Mouse (Mus musculus) inflammation-experienced regulatory T-cells, adult 6 months (primary cell): ENCODE results near the gene Tmem59. TPM values are rescaled to one million over a fixed set of nuclear protein-coding genes. Genes with fewer than 3 reads are reported as not detected.

Source experiments
- ATAC-seq: one replicate; pipeline ENCODE4 v1.8.0; 2017
- polyA plus RNA-seq, 3 experiments: library from polyadenylated mRNA; unstranded; fragments of 100-300 nt; shearing (Covaris generic); gene quantifications; one replicate each; pipeline ENCODE4 v1.2.1; 2017

The Tmem59 gene
- polyA plus RNA-seq, 3 experiments from 2014 or later = 391 to 444 (median 391) TPM

DNA sequence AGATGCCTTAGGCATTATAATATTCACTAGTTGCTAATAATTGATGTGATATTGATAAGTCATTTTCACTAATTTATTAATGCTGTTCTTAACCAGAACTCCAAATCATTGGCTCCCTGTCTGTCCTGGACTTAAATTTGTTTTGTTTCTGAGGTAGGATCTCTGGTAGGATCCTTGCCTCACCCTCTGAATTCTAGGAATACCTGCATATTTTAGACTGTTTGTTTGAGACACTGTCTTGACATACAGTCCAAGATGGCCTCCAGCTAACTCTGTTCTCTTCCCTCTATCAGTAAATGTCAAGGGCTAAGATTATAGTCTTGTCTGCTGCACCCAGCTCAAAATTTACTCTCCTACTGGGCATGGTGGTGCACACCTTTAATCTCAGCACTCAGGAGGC is 2.5 kb downstream of the Tmem59 start:
- no peak for ATAC-seq

DNA sequence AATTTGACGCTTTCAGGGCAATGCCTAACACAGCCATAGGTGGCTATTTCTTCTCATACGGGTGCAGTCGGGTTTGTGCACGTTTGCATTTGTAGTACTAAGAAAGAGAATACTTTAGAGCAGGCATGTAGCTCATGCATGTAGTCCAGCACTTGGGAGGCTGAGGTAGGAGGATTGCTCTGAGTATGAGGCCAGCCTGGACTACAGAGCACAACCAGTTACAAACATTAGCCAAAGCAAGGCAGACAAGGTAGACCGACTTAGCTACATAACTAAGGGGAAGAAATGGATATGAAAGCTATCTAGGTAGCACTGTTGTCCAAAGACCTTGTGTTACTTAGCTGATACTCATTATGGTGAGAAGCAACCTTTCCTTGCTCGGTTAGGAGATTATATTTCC is 3.7 kb downstream of the Tmem59 start:
- ATAC-seq = no peak

DNA sequence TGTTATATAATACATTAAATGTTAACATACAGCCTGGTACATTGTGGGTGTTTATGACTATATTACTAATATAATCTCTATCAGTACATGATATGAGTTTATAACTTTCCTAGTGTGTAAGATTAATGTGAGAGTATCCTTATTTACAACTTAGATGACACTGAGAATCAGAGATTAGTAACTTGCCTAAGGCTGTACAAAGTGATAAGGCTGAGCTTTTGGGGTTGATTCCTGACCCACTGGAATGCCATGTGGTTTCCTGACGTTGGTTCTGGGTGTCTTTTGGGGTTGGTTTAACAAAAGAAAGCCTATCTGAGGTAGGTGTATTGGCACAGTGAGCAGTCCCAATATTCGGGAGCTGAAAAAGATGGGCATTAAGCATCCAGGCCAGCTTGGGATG is 4.6 kb downstream of the Tmem59 start:
- ATAC-seq = no peak

DNA sequence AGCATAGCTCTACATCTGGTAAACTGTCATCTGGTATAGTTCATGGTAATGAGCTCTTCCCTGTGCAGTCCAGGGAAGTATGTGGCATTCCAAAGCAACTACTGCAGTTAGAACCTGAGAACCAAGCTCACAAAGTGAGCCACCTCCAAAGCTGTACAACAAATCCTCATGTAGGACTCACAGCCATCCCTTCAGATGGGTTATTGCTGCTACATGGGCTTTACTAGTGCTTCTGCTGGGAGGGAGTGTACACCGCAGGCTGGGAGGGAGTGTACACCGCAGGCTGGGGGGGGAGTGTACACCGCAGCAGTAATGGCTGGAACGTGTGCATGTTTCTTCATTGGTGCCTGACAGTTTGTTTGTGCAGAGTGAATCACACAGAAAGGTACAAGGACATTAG is 5.0 kb downstream of the Tmem59 start:
- no peak for ATAC-seq

DNA sequence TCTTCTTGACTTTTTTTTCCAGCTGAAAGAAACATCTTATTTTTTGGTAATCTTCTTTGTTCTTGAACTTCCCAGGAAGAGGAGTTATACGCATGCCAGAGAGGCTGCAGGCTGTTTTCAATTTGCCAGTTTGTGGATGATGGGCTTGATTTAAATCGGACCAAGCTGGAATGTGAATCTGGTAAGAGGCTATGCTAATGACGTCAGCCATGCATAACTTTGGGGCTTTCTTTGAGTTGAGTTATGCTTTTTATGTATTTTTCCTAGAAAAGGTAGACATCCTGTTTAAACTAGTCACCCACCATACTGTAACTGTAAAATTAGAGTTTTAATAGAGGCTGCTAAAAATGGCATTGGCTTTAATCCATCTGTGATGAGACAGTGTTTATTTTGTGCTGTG is 7.5 kb downstream of the Tmem59 start:
- no peak for ATAC-seq

DNA sequence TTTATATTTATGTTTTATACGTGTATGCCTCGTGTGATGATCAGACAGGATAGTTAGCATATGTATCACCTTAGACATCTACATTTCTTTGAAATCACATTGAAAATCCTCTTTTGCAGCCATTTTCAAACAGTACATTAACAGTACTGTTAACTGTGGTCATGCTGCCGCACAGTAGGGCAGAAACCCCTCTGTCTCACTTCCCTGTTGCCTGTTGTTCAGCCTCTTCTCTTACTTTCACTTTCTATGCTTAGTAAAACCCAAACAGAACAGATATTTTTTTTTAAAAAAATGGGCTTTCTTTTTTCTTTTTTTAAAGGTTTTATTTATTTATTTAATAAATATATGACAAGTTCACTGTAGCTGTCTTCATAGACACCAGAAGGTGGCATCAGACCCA is 15.6 kb downstream of the Tmem59 start:
- no peak for ATAC-seq

DNA sequence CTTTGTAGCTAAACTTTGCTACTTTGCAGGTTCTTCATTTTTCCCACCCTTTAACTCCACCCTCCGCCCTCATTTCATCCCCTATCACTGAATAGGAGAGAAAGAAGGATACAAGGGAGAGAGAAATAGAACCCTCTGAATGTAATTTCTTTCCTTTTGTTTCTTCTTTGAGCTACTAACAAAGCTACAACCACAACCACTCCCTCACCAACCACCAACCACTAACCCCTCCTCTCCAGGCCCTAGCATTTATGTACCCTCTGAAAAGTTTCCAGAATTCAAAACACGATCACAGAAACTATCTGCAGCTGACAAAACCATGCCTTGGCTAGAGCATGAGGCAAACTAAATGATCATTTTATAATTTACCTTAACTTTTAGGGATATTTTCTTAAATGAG is 18.3 kb downstream of the Tmem59 start:
- no peak for ATAC-seq

DNA sequence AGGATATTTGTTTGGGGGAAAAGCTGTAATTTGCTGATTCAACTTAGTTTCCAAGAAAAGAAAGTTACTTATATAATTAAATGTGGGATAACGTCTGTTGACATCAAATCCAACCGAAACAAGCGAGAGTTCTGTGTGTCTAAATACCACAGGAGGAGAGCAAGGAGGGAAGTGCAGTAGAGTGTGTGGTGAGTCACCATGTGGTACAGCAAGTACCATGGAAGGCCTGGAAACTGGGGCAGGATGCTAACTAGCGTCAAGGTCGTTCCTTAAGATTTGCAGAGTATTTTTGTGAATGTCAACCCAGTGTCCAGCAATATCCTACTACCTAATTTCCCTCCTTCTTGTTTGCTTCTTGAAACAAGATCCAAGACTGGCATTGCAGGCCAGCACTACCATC is 19.9 kb downstream of the Tmem59 start:
- no peak for ATAC-seq

DNA sequence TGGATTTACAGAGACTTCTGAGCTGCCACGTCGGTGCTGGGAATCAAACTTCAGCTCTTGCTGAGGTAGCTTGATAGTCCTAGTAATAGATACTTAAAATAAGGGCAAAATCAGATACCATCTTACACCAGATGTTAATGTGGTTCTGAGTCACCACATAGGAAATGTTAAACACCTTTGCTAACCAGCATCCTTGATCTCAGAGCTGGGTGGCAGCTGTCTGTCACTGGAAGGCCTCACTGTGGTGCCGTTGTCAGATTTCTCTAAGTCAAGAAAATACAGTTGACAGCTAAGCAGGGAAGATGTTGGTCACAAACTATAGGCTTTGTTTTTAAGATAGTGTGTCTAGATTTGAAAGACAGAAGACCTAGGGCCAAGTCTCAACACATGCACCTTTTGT is 23.6 kb downstream of the Tmem59 start:
- peak; percentile 54 for ATAC-seq

DNA sequence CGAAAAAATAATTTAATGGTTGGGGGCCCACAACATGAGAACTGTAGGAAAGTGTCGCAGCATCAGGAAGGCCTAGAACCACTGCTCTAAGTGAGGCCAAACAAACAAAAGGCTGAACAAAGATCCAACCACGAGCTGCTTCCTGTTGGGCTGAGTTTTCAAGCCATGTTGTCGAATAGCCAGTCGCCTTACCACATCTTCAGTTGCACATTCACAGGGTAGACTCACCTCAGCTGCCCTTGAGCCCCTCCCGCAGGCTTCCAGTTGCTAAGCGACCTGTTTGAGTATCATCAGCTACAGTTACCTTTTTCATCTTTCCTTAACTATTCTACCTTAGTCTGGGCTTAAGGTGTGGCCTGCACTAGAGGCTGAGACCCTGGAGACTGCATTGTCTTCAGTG is 24.8 kb downstream of the Tmem59 start:
- ATAC-seq = no peak

DNA sequence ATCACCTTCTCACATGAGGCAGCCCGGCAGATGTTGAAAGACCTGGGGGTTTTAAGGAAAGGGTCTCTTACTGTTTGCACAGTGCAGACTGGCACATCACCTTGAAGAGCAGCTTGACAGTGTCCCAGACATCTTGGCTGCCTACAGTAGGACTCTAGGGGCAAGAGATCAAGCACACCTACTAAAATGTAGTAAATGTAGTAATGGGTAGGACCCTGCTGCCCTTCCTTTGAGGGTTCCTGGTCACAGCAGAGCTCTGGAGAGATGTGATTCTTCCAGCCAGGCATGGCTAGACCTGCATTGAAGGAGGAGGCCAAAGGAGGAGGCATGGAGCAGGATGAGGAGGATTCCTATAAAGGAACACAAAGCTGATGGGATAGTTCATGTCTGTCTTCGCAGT is 28.8 kb downstream of the Tmem59 start:
- no peak for ATAC-seq

DNA sequence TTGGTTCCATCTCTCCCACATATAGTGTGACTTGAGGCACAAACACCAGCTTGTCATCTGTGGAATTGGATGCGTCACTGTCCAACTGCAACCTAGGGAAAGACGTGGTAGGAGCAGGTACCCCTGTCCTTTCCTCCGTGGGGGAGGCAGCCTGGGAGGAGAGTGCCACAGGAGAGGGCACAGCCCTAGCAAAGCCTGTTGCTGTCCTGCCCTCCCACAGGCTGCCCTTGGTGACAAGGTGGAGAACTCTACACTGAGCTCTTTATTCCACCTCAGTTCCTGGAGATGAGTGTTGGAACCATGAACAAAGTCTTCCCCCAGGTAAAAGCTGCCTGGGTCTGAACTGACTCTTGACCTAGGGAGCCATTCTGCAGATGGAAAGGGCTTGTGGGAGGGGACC is 30.7 kb downstream of the Tmem59 start, which contains the start of gene Ldlrad1:
TSS of gene Ldlrad1 (plus strand) at position 301 of the 400 bp plus-strand sequence.
- no peak for ATAC-seq

DNA sequence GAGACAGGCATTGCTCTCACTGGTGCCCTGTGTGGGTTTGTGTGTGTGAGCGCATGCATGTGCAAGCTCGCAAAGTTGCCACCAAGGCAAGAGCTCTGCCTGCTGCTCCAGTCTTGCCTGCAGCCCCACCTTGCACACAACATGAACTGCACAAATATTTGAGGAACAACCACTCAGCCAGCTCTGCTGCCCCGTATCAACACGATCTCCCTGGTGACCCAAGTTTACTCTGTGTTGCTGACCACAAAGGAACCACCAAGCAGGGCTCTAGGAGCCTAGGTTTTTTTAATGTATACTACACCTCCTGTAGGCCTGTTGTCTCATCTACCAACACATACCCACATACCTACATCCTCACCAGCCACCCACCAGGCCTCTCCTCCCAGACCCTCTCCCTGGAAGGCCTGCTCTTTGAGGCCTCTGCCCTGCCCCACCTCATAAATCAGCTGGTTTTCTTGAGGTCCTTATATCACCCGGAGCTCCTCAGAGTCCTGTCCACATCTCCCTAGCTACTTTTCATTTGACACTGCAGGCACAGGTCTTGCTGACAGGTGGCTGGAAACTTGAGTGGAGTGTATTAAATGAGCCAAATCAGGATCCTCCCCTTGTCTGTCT is 32.4 kb downstream of the Tmem59 start:
- no peak for ATAC-seq

DNA sequence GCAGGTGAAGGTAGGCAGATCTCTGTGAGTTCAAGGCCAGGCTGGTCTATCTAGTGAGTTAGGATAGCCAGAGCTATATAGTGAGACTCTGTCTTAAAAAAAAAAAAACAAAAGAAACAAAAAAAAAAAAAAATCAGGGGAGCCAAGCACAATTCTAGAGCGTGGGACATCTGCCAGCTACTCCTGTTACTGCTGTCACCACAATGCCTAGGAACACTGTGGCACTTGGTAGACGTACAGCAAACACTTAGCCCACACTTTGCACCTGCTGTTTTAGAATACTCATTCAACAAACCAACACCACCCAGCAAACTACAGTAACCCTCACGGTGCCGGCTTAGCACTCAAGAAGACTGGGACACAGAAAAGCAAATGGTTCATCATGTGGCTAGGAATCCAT is 33.3 kb downstream of the Tmem59 start:
- ATAC-seq = no peak

DNA sequence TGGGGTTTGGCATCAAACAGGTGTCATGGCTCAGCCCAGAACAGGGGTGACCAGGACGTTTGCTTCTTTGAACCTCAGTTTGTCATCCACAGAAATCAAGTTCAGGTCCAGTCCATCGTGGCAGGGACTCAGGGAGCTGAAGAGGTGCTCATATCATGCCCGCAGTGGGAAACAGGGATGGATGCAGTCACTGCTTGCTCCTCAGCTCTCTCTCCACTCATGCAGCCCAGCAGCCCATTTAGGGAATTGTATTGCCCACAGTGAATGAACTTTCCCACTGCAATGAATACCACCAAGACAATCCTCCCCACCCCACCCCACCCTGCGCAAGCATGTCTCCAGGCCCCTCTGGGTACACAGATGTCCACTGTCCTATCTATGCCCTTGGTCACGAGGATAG is 33.7 kb downstream of the Tmem59 start:
- no peak for ATAC-seq

DNA sequence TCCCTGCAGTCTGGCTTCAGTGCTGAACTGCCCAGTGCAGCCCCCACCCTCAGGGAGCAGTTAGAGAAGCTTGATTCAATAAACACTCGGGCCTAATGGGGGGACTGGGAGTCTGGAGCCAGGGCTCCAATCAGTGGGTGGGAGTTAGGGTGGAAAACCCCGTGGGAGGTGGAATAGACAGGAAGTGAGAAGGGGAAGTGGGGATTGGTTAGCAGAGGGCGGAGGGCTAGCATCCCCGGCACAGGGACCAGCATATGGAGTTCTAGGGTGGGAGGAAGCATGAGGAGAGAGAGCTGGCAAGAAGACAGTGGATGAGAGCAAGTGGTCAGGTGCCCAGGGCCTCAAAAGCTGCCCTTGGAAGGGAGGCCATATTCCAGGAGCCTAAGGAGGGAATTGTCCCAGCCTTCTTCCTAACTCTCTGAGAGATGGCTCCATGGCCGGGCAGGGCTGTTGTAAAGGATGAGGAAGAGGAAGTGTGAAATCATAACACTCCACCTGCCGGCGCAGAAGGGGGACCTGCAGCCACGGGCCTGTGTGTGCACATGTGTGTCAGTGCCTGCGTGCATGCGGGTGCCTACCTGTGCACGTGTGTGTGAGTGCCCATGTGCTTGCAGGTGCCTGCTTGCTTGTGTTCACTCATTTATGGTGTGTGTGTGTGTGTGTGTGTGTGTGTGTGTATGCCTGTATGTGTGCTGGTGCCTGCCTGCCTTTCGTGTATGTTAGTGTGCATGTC is 35.2 kb downstream of the Tmem59 start:
- no peak for ATAC-seq

DNA sequence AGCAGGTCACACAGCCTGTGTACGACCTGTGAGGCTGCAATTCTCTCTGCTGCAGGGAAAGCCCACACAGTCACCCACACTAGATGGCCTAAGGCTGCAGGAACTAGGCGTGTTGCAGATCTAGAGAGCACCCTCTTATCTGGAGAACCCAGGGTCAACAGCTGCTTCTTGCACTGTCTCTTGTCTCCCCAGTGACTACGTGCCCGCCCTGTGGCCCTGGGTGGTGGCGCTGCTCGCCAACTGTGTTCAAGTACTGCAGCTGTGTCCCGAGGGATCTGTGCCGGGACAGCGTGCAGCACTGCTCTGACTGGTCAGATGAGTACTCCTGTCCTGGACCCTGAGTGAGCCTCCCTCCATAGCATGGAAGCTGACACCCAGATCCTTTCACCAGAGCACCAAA is 39.4 kb downstream of the Tmem59 start:
- no peak for ATAC-seq

DNA sequence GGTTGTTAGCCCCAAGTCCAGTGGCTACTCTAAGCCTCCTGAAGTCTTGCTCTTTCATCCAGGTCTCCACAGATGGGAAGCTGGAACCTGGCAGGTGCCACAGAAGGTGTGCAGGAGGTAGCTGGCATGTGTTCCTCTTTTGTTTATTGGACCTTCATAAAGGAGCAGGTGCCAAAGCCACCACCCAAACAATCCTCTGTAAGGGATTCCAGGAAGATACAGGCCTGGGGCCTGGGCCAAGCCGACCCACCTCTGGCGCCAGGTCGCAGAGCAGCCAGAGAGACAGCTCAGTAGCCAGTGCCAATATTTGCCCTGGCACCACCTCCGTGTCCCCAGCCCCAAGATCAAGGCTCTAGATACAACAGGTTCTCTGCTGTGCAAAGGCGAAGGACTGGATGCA is 43.3 kb downstream of the Tmem59 start:
- no peak for ATAC-seq

DNA sequence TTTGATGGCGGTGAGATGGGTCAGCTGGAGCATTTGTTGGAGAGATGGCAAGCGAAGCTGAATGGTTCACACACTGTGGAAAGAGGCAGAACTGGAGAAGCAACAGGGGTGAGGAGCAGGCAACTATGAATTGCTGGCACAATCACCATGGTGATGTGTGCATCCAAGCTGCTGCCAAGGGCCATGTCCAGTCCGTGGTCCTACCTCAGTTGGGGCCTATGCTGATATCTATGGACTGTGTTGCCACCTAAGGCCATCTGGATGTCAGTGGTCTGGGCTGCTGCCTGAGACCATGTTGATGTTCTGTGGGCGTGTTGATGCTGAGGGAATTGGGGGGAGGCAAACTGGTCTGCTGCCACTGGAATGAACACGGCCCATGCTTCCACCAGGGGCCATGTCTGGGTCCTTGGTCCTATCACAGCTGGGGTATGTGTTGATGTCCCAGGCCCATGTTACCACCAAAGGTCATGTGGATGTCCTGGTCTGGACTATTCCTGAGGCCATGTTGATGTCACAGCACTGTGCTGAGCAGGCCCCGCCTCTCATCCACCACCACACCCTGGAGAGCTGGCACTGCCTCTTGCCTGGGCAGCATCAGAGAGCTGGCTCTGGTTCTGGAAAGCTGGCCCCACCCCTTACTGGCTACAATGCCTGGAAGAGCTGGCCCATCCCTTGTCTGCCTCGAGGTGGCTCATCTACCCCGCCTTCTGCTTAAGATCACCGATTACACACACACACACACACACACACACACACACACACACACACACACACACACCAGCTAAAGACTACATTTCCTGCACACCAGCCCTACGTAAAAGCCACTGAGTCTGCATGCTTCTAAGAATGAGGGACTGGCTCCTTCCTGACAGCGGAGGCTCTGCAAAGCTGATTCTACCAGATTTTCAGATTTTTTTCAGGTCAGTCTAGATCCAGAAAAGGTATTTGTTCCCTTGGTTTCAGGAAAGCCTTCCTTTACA is 45.3 kb downstream of the Tmem59 start:
- ATAC-seq = peak; percentile 50

DNA sequence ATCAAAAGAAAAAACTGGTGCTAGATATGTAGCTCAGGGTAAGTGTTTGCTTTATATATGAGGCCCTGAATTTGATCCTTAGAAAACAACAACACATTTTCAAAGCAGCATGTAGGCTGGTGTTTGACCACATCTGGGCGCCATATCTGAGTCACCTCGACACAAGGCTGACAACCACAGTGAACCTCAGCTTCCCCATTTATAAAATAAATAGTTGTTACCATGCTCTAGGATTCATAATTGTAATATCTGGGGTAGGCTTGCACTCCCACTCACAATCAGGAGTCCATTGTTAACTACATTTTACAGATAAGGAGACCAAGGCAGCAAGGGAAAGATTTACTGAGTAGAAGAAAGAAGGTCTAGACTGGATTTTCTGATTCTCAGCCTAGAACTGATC is 48.1 kb downstream of the Tmem59 start:
- ATAC-seq = no peak

DNA sequence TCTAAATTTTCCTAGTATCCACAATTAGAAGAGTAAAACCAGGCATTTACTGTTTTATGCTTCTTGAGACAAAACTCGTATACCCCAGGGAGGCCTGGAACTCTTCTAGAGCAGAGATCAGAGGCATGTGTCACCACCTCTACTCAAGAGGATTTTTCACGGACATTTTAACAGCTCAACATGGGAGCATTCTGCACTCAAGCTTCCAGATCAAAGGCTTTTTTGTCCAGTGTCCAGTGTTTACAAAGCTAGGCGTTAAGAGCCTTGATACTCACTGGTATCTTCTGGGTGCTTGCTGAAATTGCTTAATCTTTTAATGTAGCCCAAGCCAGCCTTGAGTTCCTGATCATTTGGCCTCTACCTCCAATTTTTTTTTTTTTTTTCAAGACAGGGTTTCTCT is 54.0 kb downstream of the Tmem59 start:
- ATAC-seq = no peak

DNA sequence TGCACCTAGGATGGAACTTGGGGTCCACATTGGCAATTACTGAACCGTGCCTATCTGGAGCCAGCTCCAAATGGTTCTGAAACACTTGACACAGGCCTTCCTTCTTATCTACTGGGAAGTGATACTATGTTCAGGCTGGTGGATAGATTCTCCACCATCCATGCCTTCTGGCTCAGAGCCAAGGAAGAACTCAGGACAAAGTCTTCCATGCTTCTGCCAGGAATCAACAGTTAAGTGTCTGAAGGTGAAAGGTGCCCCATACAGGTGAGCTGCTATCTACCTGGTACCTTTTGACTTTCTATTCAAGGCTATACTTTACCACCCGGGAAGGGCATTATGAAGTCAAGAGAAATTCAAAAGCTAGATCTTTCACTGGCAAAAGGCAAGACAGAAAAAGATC is 60.1 kb downstream of the Tmem59 start:
- ATAC-seq = no peak

DNA sequence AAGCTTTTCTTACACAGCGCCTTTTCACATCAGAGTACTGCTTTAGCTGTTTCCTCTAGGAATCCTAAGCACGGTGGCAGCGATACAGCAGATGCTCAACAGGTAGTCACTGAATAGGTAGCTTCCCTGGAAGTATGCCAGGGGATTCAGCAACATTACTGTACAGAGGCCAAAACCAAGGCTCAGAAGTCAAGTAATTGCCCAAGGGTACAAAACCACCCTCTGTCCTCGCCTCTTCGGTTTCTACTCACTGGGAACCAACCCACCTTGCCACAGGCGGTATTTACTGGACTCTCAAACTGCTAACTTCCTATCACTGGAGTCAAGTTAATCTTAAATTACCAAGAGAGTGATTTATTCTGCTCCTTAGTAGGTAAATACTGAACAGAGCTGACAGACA is 62.0 kb downstream of the Tmem59 start:
- no peak for ATAC-seq
